Mouse (Mus musculus) liver, embryonic 16.5 days (tissue): ENCODE data around the gene Slc9a6. TPM values are rescaled to one million over a fixed set of nuclear protein-coding genes. Genes with fewer than 3 reads are reported as not detected.

ENCODE experiments used
- ATAC-seq: fragments of 200-750 bp; cut with Nextera tagmentation; 2 replicates; pipeline ENCODE4 v1.8.0; 2017; ENCODE audit warnings: low read depth, mild to moderate bottlenecking, moderate number of reproducible peaks, moderate library complexity
- H3K27ac ChIP-seq: fragments of 300-500 bp; sonication (generic); 2 replicates; pipeline ENCODE4 v1.5.1; 2014; ENCODE audit warnings: mild to moderate bottlenecking, low read length
- H3K27me3 ChIP-seq: fragments of 300-500 bp; sonication (generic); 2 replicates; pipeline ENCODE4 v1.6.1; 2014; ENCODE audit warnings: low read depth, low read length, mixed read lengths; ENCODE audit not compliant: control insufficient read depth, insufficient read depth
- H3K36me3 ChIP-seq: fragments of 300-500 bp; sonication (generic); 2 replicates; pipeline ENCODE4 v1.6.1; 2014; ENCODE audit warnings: mild to moderate bottlenecking; ENCODE audit not compliant: control insufficient read depth, insufficient read depth
- H3K4me1 ChIP-seq: fragments of 300-500 bp; sonication (generic); 2 replicates; pipeline ENCODE4 v1.6.1; 2014; ENCODE audit warnings: low read depth, low read length, mixed read lengths; ENCODE audit not compliant: control insufficient read depth
- H3K4me2 ChIP-seq: fragments of 300-500 bp; sonication (generic); 2 replicates; pipeline ENCODE4 v1.6.1; 2014; ENCODE audit warnings: low read depth, low read length, mixed read lengths
- H3K4me3 ChIP-seq: fragments of 300-500 bp; sonication (generic); 2 replicates; pipeline ENCODE4 v1.5.1; 2014; ENCODE audit warnings: low read depth, mild to moderate bottlenecking, low read length
- H3K9ac ChIP-seq: fragments of 300-500 bp; sonication (generic); 2 replicates; pipeline ENCODE4 v1.6.1; 2014; ENCODE audit warnings: low read depth, low read length
- H3K9me3 ChIP-seq: fragments of 300-500 bp; sonication (generic); replicated peaks from 2 replicates; pipeline ENCODE4 v1.6.1; 2016; ENCODE audit warnings: low read length; ENCODE audit not compliant: control insufficient read depth
- whole genome bisulfite sequencing: fragments of 180-500 bp; shearing (Covaris S2); extraction: QIAGEN DNeasy Blood & Tissue Kit; methylation state at CpG from one replicate; pipeline ENCODE4 v1.1.7; 2014; ENCODE audit not compliant: insufficient replicate concordance; 5-methylcytosine and 5-hydroxymethylcytosine counted together
- polyA plus RNA-seq: library from polyadenylated mRNA; unstranded; fragments of >200 nt; fragmentation: Nextera tagmentation; extraction: Ambion mirVana; gene quantifications from 2 replicates; pipeline ENCODE4 v1.2.1, GENCODE M21; 2015

Gene Slc9a6
- polyA plus RNA-seq, 1 experiment from 2014 or later, result 3.8 TPM

- peak overlapping the region; percentile 77 for H3K4me3 ChIP-seq
- peaks cover 9% of the 10 kb centered on the region for H3K4me1 ChIP-seq
- ATAC-seq, result no peak
- WGBS, result 12% methylated on average over 13 of the region's 13 CpGs
- H3K36me3 ChIP-seq, result no peaks in the 10 kb centered on the region
- no peak overlapping the region; the same call in 1 of the 2 replicates for H3K27ac ChIP-seq
- H3K4me2 ChIP-seq, result peak overlapping the region; percentile 79
- no peaks in the 10 kb centered on the region for H3K9me3 ChIP-seq
- peak overlapping the region; percentile 74 for H3K9ac ChIP-seq
- no peaks in the 10 kb centered on the region for H3K27me3 ChIP-seq
These were observed 749 bp downstream of the Slc9a6 start for GRCm38 (mm10) chrX:56610318-56610694.

- no peak overlapping the region for H3K9ac ChIP-seq
- no peak overlapping the region for H3K4me2 ChIP-seq
- no peaks in the 10 kb centered on the region for H3K27me3 ChIP-seq
- H3K4me3 ChIP-seq, result no peak overlapping the region
- 46% methylated on average over 2 of the region's 2 CpGs for WGBS
- no peaks in the 10 kb centered on the region for H3K9me3 ChIP-seq
- H3K4me1 ChIP-seq, result peaks cover 3% of the 10 kb centered on the region; the same call in 1 of the 2 replicates
- 0 out of 2 replicates have a peak, but pooled peaks have one; percentile 55 for ATAC-seq
- no peak overlapping the region for H3K27ac ChIP-seq
- H3K36me3 ChIP-seq, result no peaks in the 10 kb centered on the region
These were observed 5.7 kb downstream of the Slc9a6 start for GRCm38 (mm10) chrX:56615236-56615635.

GRCm38 (mm10) chrX:56636185-56636584, 26.6 kb downstream of the Slc9a6 start:
- H3K9ac ChIP-seq, result no peak overlapping the region
- no peaks in the 10 kb centered on the region for H3K9me3 ChIP-seq
- no peak overlapping the region for H3K27ac ChIP-seq
- no peak for ATAC-seq
- H3K4me2 ChIP-seq, result no peak overlapping the region
- no peaks in the 10 kb centered on the region for H3K36me3 ChIP-seq
- no peak overlapping the region for H3K4me3 ChIP-seq
- no peaks in the 10 kb centered on the region for H3K4me1 ChIP-seq
- WGBS, result 60% methylated on average over 5 of the region's 5 CpGs
- H3K27me3 ChIP-seq, result no peaks in the 10 kb centered on the region

- H3K27me3 ChIP-seq, result no peaks in the 10 kb centered on the region
- ATAC-seq, result no peak
- no peaks in the 10 kb centered on the region for H3K36me3 ChIP-seq
- no peaks in the 10 kb centered on the region for H3K9me3 ChIP-seq
- H3K4me1 ChIP-seq, result no peaks in the 10 kb centered on the region
- H3K4me2 ChIP-seq, result no peak overlapping the region
- 3% methylated on average over 1 of the region's 1 CpGs for WGBS
- no peak overlapping the region for H3K27ac ChIP-seq
- no peak overlapping the region for H3K4me3 ChIP-seq
- no peak overlapping the region for H3K9ac ChIP-seq
These were observed 30.5 kb downstream of the Slc9a6 start for GRCm38 (mm10) chrX:56640066-56640465.

GRCm38 (mm10) chrX:56649549-56650354, 40.2 kb downstream of the Slc9a6 start:
- 58% methylated on average over 7 of the region's 7 CpGs for WGBS
- no peaks in the 10 kb centered on the region for H3K36me3 ChIP-seq
- H3K9ac ChIP-seq, result no peak overlapping the region
- ATAC-seq, result no peak
- H3K4me3 ChIP-seq, result no peak overlapping the region
- H3K4me2 ChIP-seq, result no peak overlapping the region
- no peaks in the 10 kb centered on the region for H3K9me3 ChIP-seq
- no peaks in the 10 kb centered on the region for H3K4me1 ChIP-seq
- no peak overlapping the region for H3K27ac ChIP-seq
- no peaks in the 10 kb centered on the region for H3K27me3 ChIP-seq

- 59% methylated on average over 2 of the region's 2 CpGs for WGBS
- H3K27ac ChIP-seq, result no peak overlapping the region
- H3K4me3 ChIP-seq, result no peak overlapping the region
- H3K4me2 ChIP-seq, result no peak overlapping the region
- ATAC-seq, result no peak
- H3K9me3 ChIP-seq, result no peaks in the 10 kb centered on the region
- no peaks in the 10 kb centered on the region for H3K4me1 ChIP-seq
- no peaks in the 10 kb centered on the region for H3K27me3 ChIP-seq
- no peak overlapping the region for H3K9ac ChIP-seq
- no peaks in the 10 kb centered on the region for H3K36me3 ChIP-seq
These were observed 40.7 kb downstream of the Slc9a6 start for GRCm38 (mm10) chrX:56650355-56650652.

GRCm38 (mm10) chrX:56650885-56651284, 41.3 kb downstream of the Slc9a6 start:
- no peaks in the 10 kb centered on the region for H3K36me3 ChIP-seq
- H3K4me3 ChIP-seq, result no peak overlapping the region
- 54% methylated on average over 6 of the region's 6 CpGs for WGBS
- H3K4me2 ChIP-seq, result no peak overlapping the region
- no peak overlapping the region for H3K9ac ChIP-seq
- no peaks in the 10 kb centered on the region for H3K27me3 ChIP-seq
- no peaks in the 10 kb centered on the region for H3K9me3 ChIP-seq
- H3K4me1 ChIP-seq, result no peaks in the 10 kb centered on the region
- ATAC-seq, result no peak
- H3K27ac ChIP-seq, result no peak overlapping the region

- Histone ChIP-seq H3K36me3 (no peaks in the 10 kb centered on the region), H3K27me3 (no peaks in the 10 kb centered on the region), H3K27ac (no peak overlapping the region), H3K9ac (no peak overlapping the region), H3K9me3 (no peaks in the 10 kb centered on the region), H3K4me1 (no peaks in the 10 kb centered on the region), H3K4me3 (no peak overlapping the region), H3K4me2 (no peak overlapping the region)
- ATAC-seq, result no peak
- 67% methylated on average over 7 of the region's 7 CpGs for WGBS
These were observed 42.2 kb downstream of the Slc9a6 start for GRCm38 (mm10) chrX:56651738-56652137.

- no peak overlapping the region for H3K27ac ChIP-seq
These were observed 46.1 kb downstream of the Slc9a6 start for GRCm38 (mm10) chrX:56655686-56656085.

More at GRCm38 (mm10) chrX:56655686-56656085, 46.1 kb downstream of the Slc9a6 start:
- WGBS, result 59% methylated on average over 2 of the region's 2 CpGs
- Histone ChIP-seq H3K9me3 (no peaks in the 10 kb centered on the region), H3K4me1 (no peaks in the 10 kb centered on the region), H3K27me3 (no peaks in the 10 kb centered on the region), H3K4me2 (no peak overlapping the region), H3K4me3 (no peak overlapping the region), H3K9ac (no peak overlapping the region), H3K36me3 (no peaks in the 10 kb centered on the region)
- ATAC-seq, result no peak
